14 mouse cellular contexts compared by ENCODE assay signal in genomic region chr7:49152713-49153112, GRCm38 (mm10).
DNase-seq lines count a peak whose midpoint lies in the region; ATAC-seq lines count a peak whose summit lies in the region.
"Had no signal": no experiment of that assay in that cellular context is flagged by ENCODE, and none has a peak within 500 bp of the region (broad histone marks: within the 10 kb centered on the region; RNA-seq: fewer than 3 reads in every experiment).

No protein-coding gene starts in this region.

- WGBS in forebrain, embryonic 14.5 days, result 67% methylated on average over 9 of the region's 9 CpGs
- 81% methylated on average over 9 of the region's 9 CpGs for WGBS in forebrain, embryonic 12.5 days
- 72% methylated on average over 9 of the region's 9 CpGs for WGBS in hindbrain, embryonic 12.5 days
- WGBS in hindbrain, embryonic 10.5 days, result 83% methylated on average over 9 of the region's 9 CpGs
- 69% methylated on average over 9 of the region's 9 CpGs for WGBS in midbrain, embryonic 16.5 days
- 80% methylated on average over 9 of the region's 9 CpGs for WGBS in midbrain, embryonic 14.5 days

- no peak overlapping the region for H3K9ac ChIP-seq in forebrain, embryonic 14.5 days (ENCODE audit: low read length)
- H3K9ac ChIP-seq in forebrain, embryonic 12.5 days, result no peak overlapping the region
- no peak overlapping the region for H3K9ac ChIP-seq in hindbrain, embryonic 12.5 days
- no peak overlapping the region for H3K9ac ChIP-seq in midbrain, embryonic 16.5 days (ENCODE audit: low read depth, low read length)
- H3K9ac ChIP-seq in midbrain, embryonic 14.5 days (replicated peaks; ENCODE audit: low read length), result no peak overlapping the region
- H3K9ac ChIP-seq: lung, embryonic 15.5 days; stomach, embryonic 15.5 days had no signal

- H3K4me2 ChIP-seq in forebrain, embryonic 14.5 days (ENCODE audit: low read length), result no peak overlapping the region
- H3K4me2 ChIP-seq in forebrain, embryonic 12.5 days, result no peak overlapping the region
- H3K4me2 ChIP-seq in hindbrain, embryonic 12.5 days (replicated peaks), result no peak overlapping the region
- H3K4me2 ChIP-seq in midbrain, embryonic 16.5 days (ENCODE audit: low read length), result no peak overlapping the region
- H3K4me2 ChIP-seq in midbrain, embryonic 14.5 days (ENCODE audit: low read length), result no peak overlapping the region
- H3K4me2 ChIP-seq: lung, embryonic 15.5 days; stomach, embryonic 15.5 days had no signal

- H3K9me3 ChIP-seq in forebrain, embryonic 14.5 days (replicated peaks; ENCODE audit: control insufficient read depth, low read length), result no peaks in the 10 kb centered on the region
- H3K9me3 ChIP-seq in forebrain, embryonic 12.5 days, result no peaks in the 10 kb centered on the region
- H3K9me3 ChIP-seq in hindbrain, embryonic 12.5 days (replicated peaks), result peaks cover 12% of the 10 kb centered on the region
- H3K9me3 ChIP-seq in hindbrain, embryonic 10.5 days, result peaks cover 15% of the 10 kb centered on the region; the same call in 1 of the 2 replicates
- no peaks in the 10 kb centered on the region for H3K9me3 ChIP-seq in midbrain, embryonic 16.5 days (replicated peaks; ENCODE audit: control insufficient read depth, low read length, poor library complexity, severe bottlenecking)
- H3K9me3 ChIP-seq in midbrain, embryonic 14.5 days (ENCODE audit: control insufficient read depth, low read length), result peaks cover 5% of the 10 kb centered on the region
- H3K9me3 ChIP-seq: lung, embryonic 15.5 days; stomach, embryonic 15.5 days had no signal

- peak; percentile 48 for ATAC-seq in forebrain, embryonic 14.5 days
- no peak for ATAC-seq in forebrain, embryonic 12.5 days (ENCODE audit: low FRiP score)
- no peak for ATAC-seq in hindbrain, embryonic 12.5 days (ENCODE audit: low FRiP score)
- peak; percentile 32; the same call in 1 of the 2 replicates for ATAC-seq in midbrain, embryonic 16.5 days
- no peak for ATAC-seq in midbrain, embryonic 14.5 days (ENCODE audit: low FRiP score, low TSS enrichment)
- no peak for ATAC-seq in granulocyte monocyte progenitor cell, adult 5-6 weeks (replicated peaks; ENCODE audit: poor library complexity, severe bottlenecking)
- ATAC-seq: intestine, postnatal 0 days had no signal

- no peak overlapping the region for H3K4me3 ChIP-seq in forebrain, embryonic 14.5 days (ENCODE audit: low read depth, low read length)
- H3K4me3 ChIP-seq in forebrain, embryonic 12.5 days (replicated peaks), result no peak overlapping the region
- H3K4me3 ChIP-seq in hindbrain, embryonic 12.5 days, result no peak overlapping the region
- no peak overlapping the region for H3K4me3 ChIP-seq in hindbrain, embryonic 10.5 days
- H3K4me3 ChIP-seq in midbrain, embryonic 16.5 days (ENCODE audit: low read depth, low read length), result no peak overlapping the region
- H3K4me3 ChIP-seq in midbrain, embryonic 14.5 days (replicated peaks; ENCODE audit: low read depth, low read length), result no peak overlapping the region
- H3K4me3 ChIP-seq: heart, adult 2 months; lung, embryonic 15.5 days; myocyte; stomach, embryonic 15.5 days had no signal

- no peaks in the 10 kb centered on the region for H3K4me1 ChIP-seq in forebrain, embryonic 14.5 days (ENCODE audit: control insufficient read depth, insufficient read depth, low read length)
- H3K4me1 ChIP-seq in forebrain, embryonic 12.5 days, result no peaks in the 10 kb centered on the region
- 0 out of 2 replicates have a peak, but pooled peaks cover 5% of the 10 kb centered on the region for H3K4me1 ChIP-seq in hindbrain, embryonic 12.5 days
- H3K4me1 ChIP-seq in hindbrain, embryonic 10.5 days (replicated peaks), result no peaks in the 10 kb centered on the region
- H3K4me1 ChIP-seq in midbrain, embryonic 16.5 days (ENCODE audit: control insufficient read depth, insufficient read depth, low read length), result peaks cover 3% of the 10 kb centered on the region
- 0 out of 2 replicates have a peak, but pooled peaks cover 2% of the 10 kb centered on the region for H3K4me1 ChIP-seq in midbrain, embryonic 14.5 days (ENCODE audit: control insufficient read depth, insufficient read depth, low read length)
- H3K4me1 ChIP-seq: lung, embryonic 15.5 days; stomach, embryonic 15.5 days had no signal

- no peaks in the 10 kb centered on the region for H3K27me3 ChIP-seq in forebrain, embryonic 14.5 days (replicated peaks; ENCODE audit: control insufficient read depth, insufficient read depth, low read length)
- no peaks in the 10 kb centered on the region for H3K27me3 ChIP-seq in forebrain, embryonic 12.5 days
- no peaks in the 10 kb centered on the region for H3K27me3 ChIP-seq in hindbrain, embryonic 12.5 days
- no peaks in the 10 kb centered on the region for H3K27me3 ChIP-seq in hindbrain, embryonic 10.5 days (ENCODE audit: insufficient read depth, poor library complexity, severe bottlenecking)
- no peaks in the 10 kb centered on the region for H3K27me3 ChIP-seq in midbrain, embryonic 16.5 days (ENCODE audit: control insufficient read depth, insufficient read depth, low read depth, low read length)
- H3K27me3 ChIP-seq in midbrain, embryonic 14.5 days (ENCODE audit: control insufficient read depth, insufficient read depth, low read length), result no peaks in the 10 kb centered on the region
- H3K27me3 ChIP-seq: lung, embryonic 15.5 days; stomach, embryonic 15.5 days had no signal

- DNase-seq in forebrain, embryonic 14.5 days (ENCODE audit: low spot score), result peak; percentile 17
- no peak for DNase-seq in hindbrain, embryonic 10.5 days (ENCODE audit: low spot score)
- DNase-seq in midbrain, embryonic 14.5 days, result no peak
- no peak for DNase-seq in spleen, postnatal 36 days (ENCODE audit: low spot score in 2 of 2)
- DNase-seq: heart, adult 2 months; thymus, postnatal 14 days had no signal

- H3K27ac ChIP-seq in forebrain, embryonic 14.5 days (ENCODE audit: low read depth, low read length), result no peak overlapping the region
- no peak overlapping the region for H3K27ac ChIP-seq in forebrain, embryonic 12.5 days
- H3K27ac ChIP-seq in hindbrain, embryonic 12.5 days, result 0 out of 2 replicates have a peak overlapping the region, but pooled peaks have one; percentile 24
- H3K27ac ChIP-seq in hindbrain, embryonic 10.5 days, result no peak overlapping the region
- H3K27ac ChIP-seq in midbrain, embryonic 16.5 days (ENCODE audit: low read length), result 0 out of 2 replicates have a peak overlapping the region, but pooled peaks have one; percentile 14
- H3K27ac ChIP-seq in midbrain, embryonic 14.5 days (replicated peaks; ENCODE audit: low read depth, low read length), result no peak overlapping the region
- H3K27ac ChIP-seq: heart, adult 2 months; lung, embryonic 15.5 days; stomach, embryonic 15.5 days had no signal

- H3K36me3 ChIP-seq in forebrain, embryonic 14.5 days (ENCODE audit: control insufficient read depth, insufficient read depth, low read length), result no peaks in the 10 kb centered on the region
- no peaks in the 10 kb centered on the region for H3K36me3 ChIP-seq in forebrain, embryonic 12.5 days (replicated peaks)
- H3K36me3 ChIP-seq in hindbrain, embryonic 12.5 days, result 0 out of 2 replicates have a peak, but pooled peaks cover 10% of the 10 kb centered on the region
- H3K36me3 ChIP-seq in hindbrain, embryonic 10.5 days, result 0 out of 2 replicates have a peak, but pooled peaks cover 3% of the 10 kb centered on the region
- H3K36me3 ChIP-seq in midbrain, embryonic 16.5 days (ENCODE audit: control insufficient read depth, insufficient read depth, low read length), result no peaks in the 10 kb centered on the region
- H3K36me3 ChIP-seq in midbrain, embryonic 14.5 days (ENCODE audit: control insufficient read depth, insufficient read depth, low read length), result no peaks in the 10 kb centered on the region
- H3K36me3 ChIP-seq: lung, embryonic 15.5 days; stomach, embryonic 15.5 days had no signal

Comparison
In these comparisons a context has a peak if more than half of its experiments do, and no peak if none do; other contexts are left out.
1. ATAC-seq: peak in forebrain, embryonic 14.5 days (single experiment) and midbrain, embryonic 16.5 days (single experiment); none in forebrain, embryonic 12.5 days (single experiment), hindbrain, embryonic 12.5 days (single experiment), midbrain, embryonic 14.5 days (single experiment) and granulocyte monocyte progenitor cell, adult 5-6 weeks (single experiment).
2. H3K27ac ChIP-seq: peak in hindbrain, embryonic 12.5 days (single experiment) and midbrain, embryonic 16.5 days (single experiment); none in forebrain, embryonic 14.5 days (single experiment), forebrain, embryonic 12.5 days (single experiment), hindbrain, embryonic 10.5 days (single experiment) and midbrain, embryonic 14.5 days (single experiment).